Mouse (Mus musculus) erythroblast, embryonic 14.5 days (primary cell): ENCODE measurements around the gene Hydin.
"Not testable (repeated sequence)": the region's sequence is repeated elsewhere in the genome, so short reads cannot be mapped to it uniquely, and the experiment has no call there.

Source experiments
- GATA1 ChIP-seq: IDR thresholded peaks from 2 replicates; pipeline ENCODE4 v1.6.1; 2012; ENCODE audit warnings: low read length, inconsistent platforms, mixed read lengths
- TAL1 ChIP-seq: IDR thresholded peaks from 3 replicates; pipeline ENCODE4 v1.6.1; 2012; ENCODE audit warnings: low read length, inconsistent platforms, mixed read lengths

DNA sequence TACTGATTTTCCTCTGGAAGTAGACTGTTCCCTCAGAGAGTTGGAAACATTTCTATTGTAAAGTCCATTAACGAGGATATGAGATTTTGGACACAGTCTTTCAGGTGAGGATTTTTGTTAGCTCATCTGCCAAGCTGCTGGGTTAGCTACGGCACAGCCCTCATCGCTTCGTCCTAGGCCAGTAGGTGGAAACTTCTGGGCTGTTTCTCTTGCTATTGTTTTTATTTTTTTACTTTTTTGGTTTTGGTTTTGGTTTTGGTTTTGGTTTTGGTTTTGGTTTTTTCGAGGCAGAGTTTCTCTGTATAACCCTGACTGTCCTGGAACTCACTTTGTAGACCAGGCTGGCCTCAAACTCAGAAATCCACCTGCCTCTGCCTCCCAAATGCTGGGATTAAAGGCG, 117.9 kb downstream of the Hydin start:
- not testable (repeated sequence) for TF ChIP-seq GATA1, TAL1
